Mouse (Mus musculus) heart, postnatal 0 days (tissue): ENCODE results near the gene Pqlc3.

ENCODE experiments used
- CTCF ChIP-seq: IDR thresholded peaks from 2 replicates; pipeline ENCODE4 v1.5.1; 2016; ENCODE audit warnings: antibody characterized with exemption, control low read depth, low read depth
- EP300 ChIP-seq: IDR thresholded peaks from 2 replicates; pipeline ENCODE4 v1.6.1; 2016; ENCODE audit warnings: antibody characterized with exemption, low read depth

DNA sequence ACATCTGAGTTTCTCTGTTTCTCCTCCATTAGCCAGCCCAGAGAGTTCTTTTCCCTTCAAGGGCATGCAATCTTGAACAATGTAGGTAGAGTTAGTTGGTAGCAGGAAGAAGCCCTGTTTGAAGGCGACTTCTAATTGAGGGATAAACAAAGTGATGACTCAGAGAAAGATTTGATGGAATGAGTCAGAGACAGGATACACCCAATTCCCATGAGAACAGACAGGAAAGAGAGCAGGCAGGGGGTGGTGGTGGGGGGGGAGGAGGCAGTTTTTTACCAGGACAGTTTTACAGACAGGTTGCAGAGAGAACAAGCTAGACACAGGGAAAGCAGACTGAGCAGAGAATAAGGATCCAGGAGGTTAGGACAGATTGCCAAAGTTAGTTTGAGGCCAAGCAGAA is 40.4 kb upstream of the Pqlc3 start:
- TF ChIP-seq CTCF (no peak), EP300 (no peak)
